Mouse (Mus musculus) heart, postnatal 36 days (tissue): Measurements from ENCODE around the gene Trappc6a. TPM values are rescaled to one million over a fixed set of nuclear protein-coding genes. Genes with fewer than 3 reads are reported as not detected.

Experiments used
- DNase-seq, 2 experiments: peaks; one replicate each; pipeline ENCODE4 v3.0.0; 2021 to 2022
- intact Hi-C: fragments of 180-260 bp; cut with DNase I; formaldehyde crosslinking; loops from one replicate; pipeline ENCODE4 v1.15.1; 2025
- total RNA-seq, 2 experiments: library from RNA; stranded (reverse); gene quantifications; 2 replicates each; pipeline ENCODE4 v1.2.3; 2021

The Trappc6a gene
- 10 to 100 TPM; 32.9 to 37.4 TPM for total RNA-seq

GRCm38 (mm10) chr7:19508150-19508923 is at the start of gene Trappc6a, which contains the start of gene Bloc1s3:
Gene Trappc6a, plus strand, starts transcription at chr7:19508395.
Gene Bloc1s3, minus strand, starts transcription at chr7:19508367.
- DNase-seq: peak; percentile 93 to 95
- intact Hi-C loops: no loop called here

- intact Hi-C loops: loop anchor here (1.0 to 5.0 kb wide), 2 partner anchors 49 to 104 kb away; partner anchors contain the start of gene Ppp1r37
- peak; percentile 77 to 81 for DNase-seq
Observed at GRCm38 (mm10) chr7:19458591-19459111, 49.5 kb upstream of the Trappc6a start, which contains the start of gene Mark4. Gene Mark4, minus strand, starts transcription at chr7:19458821.

- DNase-seq: no peak
- intact Hi-C loops: loop anchor here (1.0 to 5.0 kb wide), 2 partner anchors 48 to 103 kb away; partner anchors contain the start of gene Ppp1r37
Observed at GRCm38 (mm10) chr7:19459144-19459870, 48.9 kb upstream of the Trappc6a start.

GRCm38 (mm10) chr7:19460500-19460899 is 47.7 kb upstream of the Trappc6a start:
- intact Hi-C loops: no loop called here
- no peak for DNase-seq

- DNase-seq: peak; percentile 79 to 87
- intact Hi-C loops: no loop called here
Observed at GRCm38 (mm10) chr7:19461488-19461887, 46.7 kb upstream of the Trappc6a start.

GRCm38 (mm10) chr7:19462443-19462842 is 45.8 kb upstream of the Trappc6a start:
- no peak for DNase-seq
- intact Hi-C loops: loop anchor here (2.0 kb wide), 1 partner anchor 14 kb away; no protein-coding TSS in a partner anchor

GRCm38 (mm10) chr7:19462884-19463381 is 45.3 kb upstream of the Trappc6a start, which contains the start of gene Exoc3l2:
Gene Exoc3l2, plus strand, starts transcription at chr7:19463331.
- intact Hi-C loops: loop anchor here (2.0 kb wide), 1 partner anchor 14 kb away; no protein-coding TSS in a partner anchor
- DNase-seq: no peak

- no peak for DNase-seq
- intact Hi-C loops: loop anchor here (2.0 kb wide), 1 partner anchor 38 kb away; no protein-coding TSS in a partner anchor
Observed at GRCm38 (mm10) chr7:19464367-19465307, 43.6 kb upstream of the Trappc6a start.

- no peak for DNase-seq
- intact Hi-C loops: no loop called here
Observed at GRCm38 (mm10) chr7:19466602-19467145, 41.5 kb upstream of the Trappc6a start.

GRCm38 (mm10) chr7:19467638-19468037 is 40.6 kb upstream of the Trappc6a start:
- intact Hi-C loops: no loop called here
- no peak for DNase-seq

- no peak for DNase-seq
- intact Hi-C loops: no loop called here
Observed at GRCm38 (mm10) chr7:19468279-19468678, 39.9 kb upstream of the Trappc6a start.

GRCm38 (mm10) chr7:19469404-19469803 is 38.8 kb upstream of the Trappc6a start:
- intact Hi-C loops: no loop called here
- no peak for DNase-seq

GRCm38 (mm10) chr7:19470308-19470707 is 37.9 kb upstream of the Trappc6a start:
- intact Hi-C loops: no loop called here
- DNase-seq: no peak

- intact Hi-C loops: no loop called here
- DNase-seq: no peak
Observed at GRCm38 (mm10) chr7:19472403-19472802, 35.8 kb upstream of the Trappc6a start.

GRCm38 (mm10) chr7:19473875-19474443 is 34.2 kb upstream of the Trappc6a start:
- intact Hi-C loops: no loop called here

GRCm38 (mm10) chr7:19477084-19477483 is 31.1 kb upstream of the Trappc6a start:
- DNase-seq: no peak
- intact Hi-C loops: loop anchor here (2.0 kb wide), 1 partner anchor 14 kb away; the partner anchor contains the start of gene Exoc3l2

More at GRCm38 (mm10) chr7:19473875-19474443, 34.2 kb upstream of the Trappc6a start:
- DNase-seq: peak; percentile 71 to 82

GRCm38 (mm10) chr7:19477624-19478384 is 30.4 kb upstream of the Trappc6a start:
- DNase-seq: no peak
- intact Hi-C loops: loop anchor here (2.0 kb wide), 1 partner anchor 15 kb away; the partner anchor contains the start of gene Exoc3l2

GRCm38 (mm10) chr7:19483281-19483680 is 24.9 kb upstream of the Trappc6a start:
- no peak for DNase-seq
- intact Hi-C loops: no loop called here
